In genomic region chr19:6492124-6492523, GRCm38 (mm10) we compare ENCODE assay signal across 9 mouse cellular contexts. TPM values are rescaled to one million over a fixed set of nuclear protein-coding genes. Genes with fewer than 3 reads are reported as not detected.
DNase-seq lines count a peak whose midpoint lies in the region; ATAC-seq and TF ChIP-seq lines count a peak whose summit lies in the region.
"Had no signal": no experiment of that assay in that cellular context is flagged by ENCODE, and none has a peak within 500 bp of the region (broad histone marks: within the 10 kb centered on the region; RNA-seq: fewer than 3 reads in every experiment).

No protein-coding gene starts in this region.

- 24% methylated on average over 12 of the region's 12 CpGs for WGBS in embryonic facial prominence, embryonic 10.5 days
- WGBS in lung, postnatal 0 days, result 21% methylated on average over 12 of the region's 12 CpGs

- no peak overlapping the region for H3K9ac ChIP-seq in lung, postnatal 0 days (replicated peaks; ENCODE audit: low read depth)

- no peak for ATAC-seq in CD4-positive, CD25-positive, alpha-beta regulatory T cell, adult 4 months
- no peak for ATAC-seq in lung, postnatal 0 days

- no peak overlapping the region for H3K4me3 ChIP-seq in embryonic facial prominence, embryonic 10.5 days
- H3K4me3 ChIP-seq in lung, postnatal 0 days (ENCODE audit: low read depth, low read length), result no peak overlapping the region

- no peak for TF ChIP-seq EP300 in lung, postnatal 0 days (IDR thresholded peaks at IDR 0.05)

- peak; percentile 83 for TF ChIP-seq CTCF in lung, postnatal 0 days (IDR thresholded peaks at IDR 0.05)

- peaks cover 87% of the 10 kb centered on the region for H3K27me3 ChIP-seq in embryonic facial prominence, embryonic 10.5 days (replicated peaks; ENCODE audit: low read depth, poor library complexity, severe bottlenecking)
- H3K27me3 ChIP-seq in lung, postnatal 0 days (replicated peaks; ENCODE audit: insufficient read depth, low read length), result peaks cover 25% of the 10 kb centered on the region; the same call in 1 of the 2 replicates

- H3K36me3 ChIP-seq in embryonic facial prominence, embryonic 10.5 days (replicated peaks), result no peaks in the 10 kb centered on the region
- no peaks in the 10 kb centered on the region for H3K36me3 ChIP-seq in lung, postnatal 0 days (ENCODE audit: insufficient read depth, low read length)

- H3K4me2 ChIP-seq in lung, postnatal 0 days (replicated peaks; ENCODE audit: low read depth, low read length), result no peak overlapping the region

- H3K9me3 ChIP-seq in embryonic facial prominence, embryonic 10.5 days, result no peaks in the 10 kb centered on the region
- no peaks in the 10 kb centered on the region for H3K9me3 ChIP-seq in lung, postnatal 0 days (ENCODE audit: low read length)

- H3K27ac ChIP-seq in embryonic facial prominence, embryonic 10.5 days (replicated peaks), result no peak overlapping the region
- H3K27ac ChIP-seq in lung, postnatal 0 days (ENCODE audit: low read length), result no peak overlapping the region

- H3K4me1 ChIP-seq in embryonic facial prominence, embryonic 10.5 days, result peaks cover 26% of the 10 kb centered on the region
- no peaks in the 10 kb centered on the region for H3K4me1 ChIP-seq in lung, postnatal 0 days (ENCODE audit: insufficient read depth, low read depth, low read length)

- peak; percentile 52 for DNase-seq in CD4-positive, CD25-positive, alpha-beta regulatory T cell, adult 2 months (ENCODE audit: low read depth, low spot score)
- peak; percentile 46 to 54 for DNase-seq in adrenal gland, postnatal 4 days (ENCODE audit: low spot score in 2 of 2)
- peak; percentile 77 for DNase-seq in embryonic facial prominence, embryonic 10.5 days (ENCODE audit: low spot score)
- peak; percentile 56 to 65 for DNase-seq in heart, adult 9 months (ENCODE audit: low spot score in 2 of 2)
- peak; percentile 77 to 87 for DNase-seq in layer of hippocampus, adult 18-20 months (ENCODE audit: low spot score in 2 of 2)
- peak; percentile 76 for DNase-seq in lung, postnatal 0 days (ENCODE audit: low spot score)
- peak; percentile 84 to 89 for DNase-seq in right cerebral cortex, postnatal 10 days (ENCODE audit: low spot score in 2 of 2)

RNA-seq across cellular contexts. Expression of gene Slc22a12, which starts 50.7 kb away (rescaled TPM):
- polyA plus RNA-seq in CD4-positive, CD25-positive, alpha-beta regulatory T cell, adult 4 months (2017; shearing (Covaris generic)), result not detected
- 10 to 100 TPM in 1 of 2 experiments, under 1 TPM in 1; 0.37 to 10.1 TPM for total RNA-seq in adrenal gland, postnatal 4 days (2021)
- polyA plus RNA-seq in embryonic facial prominence, embryonic 10.5 days (2016; fragmentation: Nextera tagmentation; extraction: Ambion mirVana), result not detected in 2 replicates
- total RNA-seq in layer of hippocampus, adult 18-20 months (2021), result under 1 TPM; 0.28 to 0.72 TPM
- 0.20 TPM in 1 of 2 replicates, not detected in the other for polyA plus RNA-seq in lung, postnatal 0 days (2015; fragmentation: Nextera tagmentation; extraction: Ambion mirVana)
- total RNA-seq: hematopoietic stem cell, adult 5-6 weeks had no signal
